Mouse (Mus musculus): ENCODE measurements around the gene Gm45140. TPM values are rescaled to one million over a fixed set of nuclear protein-coding genes. Genes with fewer than 3 reads are reported as not detected.
A peak's percentile ranks its signal among the peaks of the same experiment; 100 is the strongest.

Gm45140 gene
- polyA plus RNA-seq, 1 experiment from 2014 or later = 3.0 TPM

- H3K4me1 ChIP-seq (replicated peaks; ENCODE audit: insufficient read depth, low read length) = no peaks in the 10 kb centered on the region
- H3K4me2 ChIP-seq (ENCODE audit: low read length) = no peak overlapping the region
- ATAC-seq (replicated peaks; ENCODE audit: low FRiP score, low read depth) (no peak), DNase-seq (ENCODE audit: low spot score) (no peak)
- H3K36me3 ChIP-seq (ENCODE audit: insufficient read depth, low read length) = no peaks in the 10 kb centered on the region
- WGBS = 73% methylated on average over 1 of the region's 1 CpGs
- H3K4me3 ChIP-seq (replicated peaks; ENCODE audit: low read depth, low read length) = no peak overlapping the region
- H3K9ac ChIP-seq (ENCODE audit: low read depth, low read length) = no peak overlapping the region
- H3K27me3 ChIP-seq (ENCODE audit: insufficient read depth, low read length) = no peaks in the 10 kb centered on the region
- no peak overlapping the region for H3K27ac ChIP-seq
- no peaks in the 10 kb centered on the region for H3K9me3 ChIP-seq (replicated peaks; ENCODE audit: low read length)
- no peak for TF ChIP-seq CTCF (IDR thresholded peaks at IDR 0.05; ENCODE audit: low read depth)
These were observed 39.5 kb upstream of the Gm45140 start for GRCm38 (mm10) chr6:87875083-87875482.

- H3K9me3 ChIP-seq (replicated peaks; ENCODE audit: low read length) = no peaks in the 10 kb centered on the region
- no peak overlapping the region for H3K27ac ChIP-seq
- no peak overlapping the region for H3K9ac ChIP-seq (ENCODE audit: low read depth, low read length)
- no peaks in the 10 kb centered on the region for H3K4me1 ChIP-seq (replicated peaks; ENCODE audit: insufficient read depth, low read length)
- H3K27me3 ChIP-seq (ENCODE audit: insufficient read depth, low read length) = no peaks in the 10 kb centered on the region
- no peaks in the 10 kb centered on the region for H3K36me3 ChIP-seq (ENCODE audit: insufficient read depth, low read length)
- H3K4me3 ChIP-seq (replicated peaks; ENCODE audit: low read depth, low read length) = no peak overlapping the region
- DNase-seq (ENCODE audit: low spot score) (no peak), ATAC-seq (replicated peaks; ENCODE audit: low FRiP score, low read depth) (no peak)
- H3K4me2 ChIP-seq (ENCODE audit: low read length) = no peak overlapping the region
- 93% methylated on average over 2 of the region's 2 CpGs for WGBS
- no peak for TF ChIP-seq CTCF (IDR thresholded peaks at IDR 0.05; ENCODE audit: low read depth)
These were observed 38.4 kb upstream of the Gm45140 start for GRCm38 (mm10) chr6:87873963-87874362.

- Histone ChIP-seq H3K4me2 (ENCODE audit: low read length) (no peak overlapping the region), H3K9ac (ENCODE audit: low read depth, low read length) (no peak overlapping the region), H3K9me3 (replicated peaks; ENCODE audit: low read length) (no peaks in the 10 kb centered on the region), H3K4me1 (replicated peaks; ENCODE audit: insufficient read depth, low read length) (no peaks in the 10 kb centered on the region), H3K27me3 (ENCODE audit: insufficient read depth, low read length) (no peaks in the 10 kb centered on the region), H3K27ac (no peak overlapping the region), H3K36me3 (ENCODE audit: insufficient read depth, low read length) (no peaks in the 10 kb centered on the region), H3K4me3 (replicated peaks; ENCODE audit: low read depth, low read length) (no peak overlapping the region)
- WGBS = 55% methylated on average over 1 of the region's 1 CpGs
- 0 out of 2 replicates have a peak, but pooled peaks have one; percentile 52 for ATAC-seq (replicated peaks; ENCODE audit: low FRiP score, low read depth)
- DNase-seq (ENCODE audit: low spot score) = no peak
- no peak for TF ChIP-seq CTCF (IDR thresholded peaks at IDR 0.05; ENCODE audit: low read depth)
These were observed 37.5 kb upstream of the Gm45140 start for GRCm38 (mm10) chr6:87873104-87873503.

- no peaks in the 10 kb centered on the region for H3K9me3 ChIP-seq (replicated peaks; ENCODE audit: low read length)
- no peak overlapping the region for H3K9ac ChIP-seq (ENCODE audit: low read depth, low read length)
- no peak for DNase-seq (ENCODE audit: low spot score)
- TF ChIP-seq CTCF (IDR thresholded peaks at IDR 0.05; ENCODE audit: low read depth) = no peak
- H3K4me1 ChIP-seq (replicated peaks; ENCODE audit: insufficient read depth, low read length) = no peaks in the 10 kb centered on the region
- 85% methylated on average over 7 of the region's 7 CpGs for WGBS
- H3K4me2 ChIP-seq (ENCODE audit: low read length) = no peak overlapping the region
- no peak for ATAC-seq (replicated peaks; ENCODE audit: low FRiP score, low read depth)
- no peaks in the 10 kb centered on the region for H3K27me3 ChIP-seq (ENCODE audit: insufficient read depth, low read length)
- no peaks in the 10 kb centered on the region for H3K36me3 ChIP-seq (ENCODE audit: insufficient read depth, low read length)
- no peak overlapping the region for H3K27ac ChIP-seq
- H3K4me3 ChIP-seq (replicated peaks; ENCODE audit: low read depth, low read length) = no peak overlapping the region
These were observed 35.6 kb upstream of the Gm45140 start for GRCm38 (mm10) chr6:87871240-87871639.

GRCm38 (mm10) chr6:87870440-87870839 lies 34.8 kb upstream of the Gm45140 start:
- WGBS = 49% methylated on average over 1 of the region's 1 CpGs
- TF ChIP-seq CTCF (IDR thresholded peaks at IDR 0.05; ENCODE audit: low read depth) = no peak
- no peak for ATAC-seq (replicated peaks; ENCODE audit: low FRiP score, low read depth)

GRCm38 (mm10) chr6:87868871-87869506 lies 33.4 kb upstream of the Gm45140 start:
- DNase-seq (ENCODE audit: low spot score) (peak; percentile 50), ATAC-seq (replicated peaks; ENCODE audit: low FRiP score, low read depth) (0 out of 2 replicates have a peak, but pooled peaks have one; percentile 40)
- Histone ChIP-seq H3K27me3 (ENCODE audit: insufficient read depth, low read length) (no peaks in the 10 kb centered on the region), H3K4me3 (replicated peaks; ENCODE audit: low read depth, low read length) (no peak overlapping the region), H3K4me1 (replicated peaks; ENCODE audit: insufficient read depth, low read length) (no peaks in the 10 kb centered on the region), H3K27ac (no peak overlapping the region), H3K36me3 (ENCODE audit: insufficient read depth, low read length) (no peaks in the 10 kb centered on the region), H3K4me2 (ENCODE audit: low read length) (no peak overlapping the region), H3K9ac (ENCODE audit: low read depth, low read length) (no peak overlapping the region), H3K9me3 (replicated peaks; ENCODE audit: low read length) (no peaks in the 10 kb centered on the region)
- WGBS = 65% methylated on average over 9 of the region's 9 CpGs
- TF ChIP-seq CTCF (IDR thresholded peaks at IDR 0.05; ENCODE audit: low read depth) = no peak

More at GRCm38 (mm10) chr6:87870440-87870839, 34.8 kb upstream of the Gm45140 start:
- no peaks in the 10 kb centered on the region for H3K4me1 ChIP-seq (replicated peaks; ENCODE audit: insufficient read depth, low read length)
- no peak overlapping the region for H3K4me2 ChIP-seq (ENCODE audit: low read length)
- H3K27ac ChIP-seq = no peak overlapping the region
- no peaks in the 10 kb centered on the region for H3K27me3 ChIP-seq (ENCODE audit: insufficient read depth, low read length)
- H3K9me3 ChIP-seq (replicated peaks; ENCODE audit: low read length) = no peaks in the 10 kb centered on the region
- no peaks in the 10 kb centered on the region for H3K36me3 ChIP-seq (ENCODE audit: insufficient read depth, low read length)
- no peak for DNase-seq (ENCODE audit: low spot score)
- no peak overlapping the region for H3K9ac ChIP-seq (ENCODE audit: low read depth, low read length)
- H3K4me3 ChIP-seq (replicated peaks; ENCODE audit: low read depth, low read length) = no peak overlapping the region

- Histone ChIP-seq H3K27me3 (ENCODE audit: insufficient read depth, low read length) (no peaks in the 10 kb centered on the region), H3K9me3 (replicated peaks; ENCODE audit: low read length) (no peaks in the 10 kb centered on the region), H3K27ac (no peak overlapping the region), H3K4me1 (replicated peaks; ENCODE audit: insufficient read depth, low read length) (no peaks in the 10 kb centered on the region), H3K4me2 (ENCODE audit: low read length) (no peak overlapping the region), H3K4me3 (replicated peaks; ENCODE audit: low read depth, low read length) (no peak overlapping the region), H3K9ac (ENCODE audit: low read depth, low read length) (no peak overlapping the region), H3K36me3 (ENCODE audit: insufficient read depth, low read length) (no peaks in the 10 kb centered on the region)
- DNase-seq (ENCODE audit: low spot score) (no peak), ATAC-seq (replicated peaks; ENCODE audit: low FRiP score, low read depth) (no peak)
- 79% methylated on average over 2 of the region's 2 CpGs for WGBS
- no peak for TF ChIP-seq CTCF (IDR thresholded peaks at IDR 0.05; ENCODE audit: low read depth)
These were observed 31.7 kb upstream of the Gm45140 start for GRCm38 (mm10) chr6:87867256-87867655.
